Mouse (Mus musculus) T-helper 1 cell (primary cell): ENCODE results near the gene Zfp941.
"Not testable (repeated sequence)": the region's sequence is repeated elsewhere in the genome, so short reads cannot be mapped to it uniquely, and the experiment has no call there.

ENCODE experiments used
- in situ Hi-C: fragments of 300-600 bp; cut with MboI, MseI; formaldehyde crosslinking; loops from one replicate; pipeline ENCODE4 v1.15.1; 2025; ENCODE audit warnings: high pct_unique_total_duplicates

Gene Zfp941

GRCm38 (mm10) chr7:140787406-140788052 is 34.4 kb downstream of the Zfp941 start, which contains the start of gene Syce1:
Gene Syce1, minus strand, starts transcription at chr7:140787852.
- in situ Hi-C loops: no loop called here

GRCm38 (mm10) chr7:140780548-140780947 is 41.4 kb downstream of the Zfp941 start:
- in situ Hi-C loops: no loop called here

- in situ Hi-C loops: no loop called here
These were observed 55.9 kb downstream of the Zfp941 start for GRCm38 (mm10) chr7:140765888-140766739.

- in situ Hi-C loops: not testable (repeated sequence)
These were observed 56.6 kb downstream of the Zfp941 start for GRCm38 (mm10) chr7:140765391-140765790.

GRCm38 (mm10) chr7:140763447-140764020 is 58.4 kb downstream of the Zfp941 start, which contains the start of gene Cyp2e1:
Gene Cyp2e1, plus strand, starts transcription at chr7:140763739.
- in situ Hi-C loops: no loop called here

- in situ Hi-C loops: no loop called here
These were observed 61.3 kb downstream of the Zfp941 start for GRCm38 (mm10) chr7:140760647-140761046.
